Mouse (Mus musculus) spleen, adult 2 months (tissue): ENCODE results near the gene Whamm.

Experiments used
- CTCF ChIP-seq: fragments of 200-500 bp; IDR thresholded peaks from 2 replicates; pipeline ENCODE4 v1.5.1; 2011; ENCODE audit warnings: mild to moderate bottlenecking, inconsistent platforms; ENCODE audit not compliant: insufficient read depth, insufficient read length, insufficient replicate concordance; ENCODE audit errors: extremely low read depth
- POLR2A ChIP-seq: fragments of 200-500 bp; IDR thresholded peaks from 2 replicates; pipeline ENCODE4 v1.6.1; 2011; ENCODE audit warnings: low read depth, low read length, inconsistent platforms

GRCm38 (mm10) chr7:81579312-81579711, 8.2 kb downstream of the Whamm start:
- no peak for TF ChIP-seq CTCF
- no peak for TF ChIP-seq POLR2A
